Mouse (Mus musculus): ENCODE measurements around the gene Ldb3.

Gene Ldb3

GRCm38 (mm10) chr14:34590743-34591675, 2.5 kb upstream of the Ldb3 start:
- no peak for DNase-seq (ENCODE audit: extremely low read depth, insufficient read length, low spot score)

GRCm38 (mm10) chr14:34590017-34590570, 1.6 kb upstream of the Ldb3 start:
- no peak for DNase-seq (ENCODE audit: extremely low read depth, insufficient read length, low spot score)

GRCm38 (mm10) chr14:34589185-34589713, 767 bp upstream of the Ldb3 start:
- DNase-seq (ENCODE audit: extremely low read depth, insufficient read length, low spot score), result no peak

GRCm38 (mm10) chr14:34588005-34588404, 477 bp downstream of the Ldb3 start:
- no peak for DNase-seq (ENCODE audit: extremely low read depth, insufficient read length, low spot score)

GRCm38 (mm10) chr14:34586871-34587270, 1.6 kb downstream of the Ldb3 start:
- no peak for DNase-seq (ENCODE audit: extremely low read depth, insufficient read length, low spot score)

GRCm38 (mm10) chr14:34585358-34586105, 3.0 kb downstream of the Ldb3 start:
- DNase-seq (ENCODE audit: extremely low read depth, insufficient read length, low spot score), result no peak

GRCm38 (mm10) chr14:34582740-34583427, 5.6 kb downstream of the Ldb3 start:
- no peak for DNase-seq (ENCODE audit: extremely low read depth, insufficient read length, low spot score)

- DNase-seq (ENCODE audit: extremely low read depth, insufficient read length, low spot score), result no peak
Measured at GRCm38 (mm10) chr14:34576858-34577257, 11.6 kb downstream of the Ldb3 start.

- DNase-seq (ENCODE audit: extremely low read depth, insufficient read length, low spot score), result no peak
Measured at GRCm38 (mm10) chr14:34574068-34574467, 14.4 kb downstream of the Ldb3 start.

GRCm38 (mm10) chr14:34573348-34573913, 15.1 kb downstream of the Ldb3 start:
- no peak for DNase-seq (ENCODE audit: extremely low read depth, insufficient read length, low spot score)

GRCm38 (mm10) chr14:34571610-34572387, 16.7 kb downstream of the Ldb3 start:
- no peak for DNase-seq (ENCODE audit: extremely low read depth, insufficient read length, low spot score)

GRCm38 (mm10) chr14:34570903-34571302, 17.6 kb downstream of the Ldb3 start:
- DNase-seq (ENCODE audit: extremely low read depth, insufficient read length, low spot score), result no peak

- no peak for DNase-seq (ENCODE audit: extremely low read depth, insufficient read length, low spot score)
Measured at GRCm38 (mm10) chr14:34570294-34570693, 18.2 kb downstream of the Ldb3 start.

- DNase-seq (ENCODE audit: extremely low read depth, insufficient read length, low spot score), result no peak
Measured at GRCm38 (mm10) chr14:34569534-34570194, 18.8 kb downstream of the Ldb3 start.

- no peak for DNase-seq (ENCODE audit: extremely low read depth, insufficient read length, low spot score)
Measured at GRCm38 (mm10) chr14:34568626-34569025, 19.9 kb downstream of the Ldb3 start.

GRCm38 (mm10) chr14:34567697-34568096, 20.8 kb downstream of the Ldb3 start:
- DNase-seq (ENCODE audit: extremely low read depth, insufficient read length, low spot score), result no peak

GRCm38 (mm10) chr14:34566530-34566929, 22.0 kb downstream of the Ldb3 start:
- no peak for DNase-seq (ENCODE audit: extremely low read depth, insufficient read length, low spot score)

- no peak for DNase-seq (ENCODE audit: extremely low read depth, insufficient read length, low spot score)
Measured at GRCm38 (mm10) chr14:34565711-34566110, 22.8 kb downstream of the Ldb3 start.

GRCm38 (mm10) chr14:34564646-34565045, 23.8 kb downstream of the Ldb3 start:
- no peak for DNase-seq (ENCODE audit: extremely low read depth, insufficient read length, low spot score)

All from 3134 (cell line).